Mouse (Mus musculus): ENCODE results near the gene Oaz1.
"Not testable (repeated sequence)": the region's sequence is repeated elsewhere in the genome, so short reads cannot be mapped to it uniquely, and the experiment has no call there.

The Oaz1 gene

DNA sequence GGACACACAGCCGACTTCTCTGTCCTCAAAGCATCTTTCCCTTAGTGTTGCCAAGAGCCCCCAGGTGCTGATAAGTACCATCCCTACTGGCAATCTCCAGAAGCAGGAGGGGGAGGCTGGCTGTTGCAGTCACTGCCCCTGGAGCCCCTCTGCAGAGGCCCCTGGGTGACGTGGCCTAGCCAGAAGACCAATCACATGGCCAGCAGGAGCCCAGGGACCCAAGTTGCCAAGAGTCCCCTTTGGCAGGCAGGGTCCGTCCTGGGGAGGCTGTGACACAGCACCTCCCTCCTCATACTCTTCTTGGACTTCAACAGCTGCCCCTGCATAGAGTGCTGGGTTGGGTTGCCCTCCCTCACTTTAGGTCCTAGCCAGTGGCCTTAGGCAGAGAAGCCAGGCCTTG, 23.5 kb upstream of the Oaz1 start:
- no peak for DNase-seq (ENCODE audit: low read depth)

GRCm38 (mm10) chr10:80804340-80804739, 22.1 kb upstream of the Oaz1 start:
- DNase-seq (ENCODE audit: low read depth): no peak

DNA sequence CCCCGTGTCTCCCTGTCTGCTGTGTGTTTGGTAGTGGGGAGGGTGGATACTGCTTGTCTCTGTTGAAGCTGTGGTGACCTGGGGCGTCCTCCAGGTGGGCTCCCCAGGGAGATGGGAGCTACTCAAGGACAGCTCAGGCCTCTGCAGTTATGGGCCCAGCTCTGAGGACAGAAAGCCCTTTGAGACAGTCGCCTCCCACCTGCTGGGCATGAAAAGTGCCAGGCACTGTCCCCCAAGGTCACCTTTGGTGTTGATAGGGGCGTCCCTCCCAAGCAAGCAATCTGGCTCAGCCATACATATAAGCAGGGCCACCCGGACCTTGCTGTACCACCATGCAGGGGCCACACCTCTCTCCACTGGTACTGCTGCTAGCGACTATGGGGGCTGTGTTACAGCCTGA, 21.5 kb upstream of the Oaz1 start, which contains the start of gene Amh:
Amh (plus strand) TSS at position 328 of the 400 bp plus-strand sequence.
- DNase-seq (ENCODE audit: low read depth): no peak

- DNase-seq (ENCODE audit: low read depth): no peak
These were observed 21.1 kb upstream of the Oaz1 start for GRCm38 (mm10) chr10:80805322-80805721.

DNA sequence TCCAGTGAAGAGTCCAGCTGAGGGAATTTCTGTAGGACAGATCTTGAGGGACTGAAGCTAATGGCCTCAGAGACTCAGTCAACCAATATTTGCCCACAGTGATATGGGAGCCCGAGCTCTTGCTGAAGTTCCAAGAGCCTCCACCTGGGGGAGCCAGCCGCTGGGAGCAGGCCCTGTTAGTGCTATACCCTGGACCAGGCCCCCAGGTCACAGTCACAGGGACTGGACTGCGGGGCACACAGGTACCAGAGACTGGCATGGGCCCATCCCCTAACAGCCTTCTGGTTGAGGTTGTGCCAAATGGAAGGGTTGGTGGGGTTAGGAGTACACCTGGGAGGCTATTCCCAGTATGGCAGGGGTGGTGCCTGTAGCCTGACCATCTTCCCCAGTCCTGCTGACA, 20.5 kb upstream of the Oaz1 start:
- peak; percentile 72 for DNase-seq (ENCODE audit: low read depth)

DNA sequence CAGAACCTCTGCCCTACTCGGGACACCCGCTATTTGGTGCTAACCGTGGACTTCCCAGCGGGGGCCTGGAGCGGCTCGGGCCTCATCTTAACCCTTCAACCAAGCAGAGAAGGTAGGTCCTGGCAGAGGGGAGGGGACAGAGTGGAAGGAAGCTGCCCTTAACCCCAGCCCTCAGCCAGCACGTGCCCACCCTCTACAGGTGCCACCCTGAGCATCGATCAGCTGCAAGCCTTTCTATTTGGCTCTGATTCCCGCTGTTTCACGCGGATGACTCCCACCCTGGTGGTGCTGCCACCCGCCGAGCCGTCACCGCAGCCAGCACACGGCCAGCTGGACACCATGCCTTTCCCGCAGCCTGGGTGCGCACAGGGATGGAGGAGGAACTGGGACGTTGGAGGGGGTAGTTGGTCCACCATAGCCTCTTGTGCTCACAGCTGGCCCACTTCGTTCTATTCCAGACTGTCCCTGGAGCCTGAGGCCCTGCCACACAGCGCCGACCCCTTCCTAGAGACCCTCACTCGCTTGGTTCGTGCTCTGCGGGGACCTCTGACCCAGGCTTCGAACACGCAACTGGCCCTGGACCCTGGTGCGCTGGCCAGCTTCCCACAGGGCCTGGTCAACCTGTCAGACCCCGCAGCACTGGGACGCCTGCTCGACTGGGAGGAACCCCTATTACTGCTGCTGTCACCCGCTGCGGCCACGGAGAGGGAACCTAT, 20.0 kb upstream of the Oaz1 start:
- DNase-seq (ENCODE audit: low read depth): no peak

DNA sequence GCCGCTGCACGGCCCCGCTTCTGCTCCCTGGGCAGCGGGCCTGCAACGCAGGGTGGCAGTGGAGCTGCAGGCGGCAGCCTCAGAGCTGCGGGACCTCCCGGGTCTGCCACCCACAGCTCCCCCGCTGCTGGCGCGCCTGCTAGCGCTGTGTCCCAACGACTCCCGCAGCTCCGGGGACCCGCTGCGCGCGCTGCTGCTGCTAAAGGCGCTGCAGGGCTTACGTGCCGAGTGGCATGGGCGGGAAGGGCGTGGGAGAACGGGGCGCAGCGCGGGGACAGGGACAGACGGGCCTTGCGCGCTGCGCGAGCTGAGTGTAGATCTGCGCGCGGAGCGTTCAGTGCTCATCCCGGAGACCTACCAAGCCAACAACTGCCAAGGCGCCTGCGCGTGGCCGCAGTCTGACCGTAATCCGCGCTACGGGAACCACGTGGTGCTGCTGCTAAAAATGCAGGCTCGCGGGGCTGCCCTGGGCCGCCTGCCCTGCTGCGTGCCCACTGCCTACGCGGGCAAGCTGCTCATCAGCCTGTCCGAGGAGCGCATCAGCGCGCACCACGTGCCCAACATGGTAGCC, 19.3 kb upstream of the Oaz1 start:
- DNase-seq (ENCODE audit: low read depth): no peak

GRCm38 (mm10) chr10:80808099-80808984, 18.1 kb upstream of the Oaz1 start:
- no peak for DNase-seq (ENCODE audit: low read depth)

- DNase-seq (ENCODE audit: low read depth): no peak
These were observed 17.3 kb upstream of the Oaz1 start for GRCm38 (mm10) chr10:80808985-80809632.

DNA sequence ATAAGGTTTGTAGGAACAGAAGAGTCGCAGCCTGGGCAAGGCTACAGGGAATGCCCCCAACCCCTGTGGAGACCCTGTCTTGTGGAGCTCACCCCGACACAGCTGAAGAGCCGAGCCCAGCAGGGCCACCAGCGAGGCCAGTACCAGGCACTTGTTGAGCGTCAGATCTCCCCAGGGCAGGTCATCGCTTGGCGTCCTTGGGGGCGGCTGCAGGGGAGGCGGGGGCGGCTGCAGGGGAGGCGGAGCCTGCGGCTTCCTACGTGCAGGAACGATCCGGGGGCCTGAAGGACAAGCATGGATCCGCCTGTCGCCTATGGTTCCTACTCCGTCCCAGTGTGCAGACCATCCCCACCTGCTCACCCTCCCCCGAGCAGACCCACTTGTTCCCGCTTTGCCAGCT, 16.4 kb upstream of the Oaz1 start:
- DNase-seq (ENCODE audit: low read depth): no peak

DNA sequence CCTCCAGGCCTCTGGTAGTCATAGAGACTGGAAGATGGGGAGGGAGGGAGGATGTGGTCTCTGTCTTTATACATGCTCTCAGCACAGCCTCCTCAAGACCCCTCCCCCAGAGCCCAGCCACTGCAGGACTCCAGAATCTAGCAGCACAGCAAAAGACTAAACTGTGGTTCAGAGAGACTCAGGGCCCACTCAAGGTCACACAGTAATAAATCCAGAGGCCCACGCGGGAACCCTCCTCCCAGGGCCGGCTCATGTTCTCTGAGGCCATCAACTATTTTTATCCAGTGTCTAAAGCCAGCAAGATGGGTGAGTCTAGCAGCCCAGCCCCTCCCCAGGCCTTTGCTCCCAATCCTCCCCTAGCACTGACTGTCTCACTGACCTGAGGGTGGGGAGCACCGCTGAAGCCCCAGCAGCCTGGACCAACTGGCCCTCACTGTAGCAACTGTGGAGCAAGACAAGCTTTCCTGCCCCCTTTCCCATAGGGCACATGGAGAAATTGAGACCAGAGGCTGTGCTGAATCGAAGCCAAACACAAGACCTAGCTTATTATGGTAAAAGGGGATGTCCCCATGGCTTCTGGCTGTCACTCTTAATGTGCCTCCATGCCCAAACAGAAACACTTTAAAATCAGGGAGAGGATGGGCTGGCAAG, 13.9 kb upstream of the Oaz1 start:
- DNase-seq (ENCODE audit: low read depth): no peak

DNA sequence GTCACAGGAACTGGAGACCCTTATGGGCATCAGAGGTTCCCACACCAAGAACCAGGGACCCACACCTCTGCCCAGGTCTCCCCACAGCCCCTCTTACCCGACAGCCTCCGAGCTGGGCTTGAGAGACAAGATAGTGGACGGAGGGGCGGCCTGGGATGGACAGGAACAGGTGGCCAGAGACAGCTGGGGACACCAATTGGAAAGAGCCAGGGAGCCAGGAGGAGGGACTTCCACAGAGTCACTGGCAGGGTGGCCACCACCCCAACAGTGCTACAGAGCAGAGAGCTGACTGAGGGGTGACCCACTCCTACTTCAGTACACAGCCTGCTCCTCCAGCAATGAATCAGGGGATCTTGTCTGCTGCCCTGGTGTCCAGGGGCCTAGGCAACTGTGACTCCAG, 13.1 kb upstream of the Oaz1 start, which contains the start of gene Jsrp1:
Jsrp1 (minus strand) TSS at position 133 of the 400 bp plus-strand sequence.
- DNase-seq (ENCODE audit: low read depth): no peak

GRCm38 (mm10) chr10:80814800-80815199, 11.7 kb upstream of the Oaz1 start:
- DNase-seq (ENCODE audit: low read depth): no peak

DNA sequence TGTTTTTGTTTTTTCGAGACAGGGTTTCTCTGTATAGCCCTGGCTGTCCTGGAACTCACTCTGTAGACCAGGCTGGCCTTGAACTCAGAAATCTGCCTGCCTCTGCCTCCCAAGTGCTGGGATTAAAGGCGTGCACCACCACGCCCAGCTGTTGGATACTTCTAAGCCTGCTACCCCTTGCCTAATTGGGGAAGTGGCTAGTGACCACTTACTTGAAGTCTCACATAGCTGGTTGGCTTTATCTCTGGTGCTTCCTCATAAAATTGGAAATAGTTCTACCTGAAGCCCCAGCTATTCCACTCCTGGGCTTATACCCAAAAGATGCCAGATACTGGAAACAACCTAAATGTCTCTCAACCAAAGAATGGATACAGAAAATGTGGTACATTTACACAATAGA, 10.2 kb upstream of the Oaz1 start:
- not testable (repeated sequence) for DNase-seq (ENCODE audit: low read depth)

- DNase-seq (ENCODE audit: low read depth): no peak
These were observed 9.3 kb upstream of the Oaz1 start for GRCm38 (mm10) chr10:80817164-80817563.

DNA sequence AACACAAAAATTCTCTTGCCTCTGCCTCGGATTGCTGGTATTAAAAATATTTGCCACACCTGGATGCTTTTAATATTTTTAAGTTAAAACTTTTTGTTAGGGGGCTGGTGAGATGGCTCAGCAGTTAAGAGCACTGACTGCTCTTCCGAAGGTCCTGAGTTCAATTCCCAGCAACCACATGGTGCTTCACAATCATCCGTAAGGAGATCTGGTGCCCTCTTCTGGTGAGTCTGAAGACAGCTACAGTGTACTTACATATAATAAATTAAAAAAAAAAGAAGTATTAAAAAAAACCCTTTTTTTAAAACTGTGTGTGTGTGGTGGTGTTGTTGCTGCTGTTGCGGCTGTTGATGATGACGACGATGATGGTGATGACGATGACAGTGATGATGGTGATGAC, 8.5 kb upstream of the Oaz1 start:
- DNase-seq (ENCODE audit: low read depth): peak; percentile 71

- DNase-seq (ENCODE audit: low read depth): no peak
These were observed 7.7 kb upstream of the Oaz1 start for GRCm38 (mm10) chr10:80818599-80819281.

DNA sequence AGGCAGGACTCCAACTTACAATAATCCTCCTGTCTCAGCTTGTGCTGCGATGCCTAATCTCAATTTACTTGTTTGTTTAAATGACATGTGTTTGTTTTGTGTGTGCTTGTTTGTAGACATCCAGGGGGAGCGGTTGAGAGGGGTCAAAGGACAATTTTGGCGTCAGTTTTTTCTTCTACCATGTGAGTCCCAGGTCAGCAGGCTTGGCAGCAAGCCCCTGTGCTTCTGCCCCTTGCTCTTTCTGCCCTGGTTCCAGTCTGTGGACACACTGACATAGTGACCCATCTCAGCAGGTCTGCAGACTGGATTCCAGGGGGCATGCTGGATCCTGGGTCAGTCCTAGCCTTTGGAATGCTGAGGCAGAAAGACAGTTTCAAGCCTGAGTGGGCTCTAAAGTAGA, 7.0 kb upstream of the Oaz1 start:
- DNase-seq (ENCODE audit: low read depth): no peak

DNA sequence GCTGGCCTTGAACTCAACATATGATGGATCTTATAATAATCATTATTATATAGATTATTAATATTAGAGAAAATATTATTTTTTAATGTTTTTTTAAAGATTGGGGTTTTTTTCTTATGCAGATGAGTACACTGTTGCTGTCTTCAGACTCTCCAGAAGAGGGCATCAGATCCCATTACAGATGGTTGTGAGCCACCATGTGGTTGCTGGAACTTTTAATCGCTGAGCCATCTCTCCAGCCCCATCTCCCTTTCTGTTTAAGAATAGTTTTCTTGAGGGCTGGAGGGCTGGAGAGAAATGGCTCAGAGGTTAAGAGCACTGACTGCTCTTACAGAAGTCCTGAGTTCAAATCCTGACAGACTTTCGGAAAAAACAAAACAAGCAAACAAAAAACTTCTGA, 4.5 kb upstream of the Oaz1 start:
- DNase-seq (ENCODE audit: low read depth): peak; percentile 69

GRCm38 (mm10) chr10:80822528-80822927, 3.9 kb upstream of the Oaz1 start:
- no peak for DNase-seq (ENCODE audit: low read depth)

- peak; percentile 57 for DNase-seq (ENCODE audit: low read depth)
These were observed 3.1 kb upstream of the Oaz1 start for GRCm38 (mm10) chr10:80823316-80823715.

All from NIH3T3 (cell line).